Mouse (Mus musculus): ENCODE data around the gene Efna5.

DNA sequence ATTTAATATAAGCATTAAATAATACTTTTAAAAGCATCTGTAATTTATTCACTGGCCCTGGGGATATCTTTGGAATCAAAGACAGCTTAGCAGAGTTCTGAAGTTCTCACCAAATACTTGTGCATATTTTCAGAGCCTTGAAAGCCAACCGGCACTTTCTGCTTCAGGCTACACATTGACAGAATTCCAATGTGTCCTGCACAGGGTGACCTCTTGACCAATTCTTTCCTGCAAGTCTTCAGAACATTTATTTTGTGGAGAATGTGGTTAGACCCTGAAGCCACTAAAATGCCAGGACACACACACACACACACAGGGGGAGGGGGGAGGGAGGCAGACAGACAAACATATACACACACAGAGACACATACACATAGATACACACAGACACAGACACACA is 199.4 kb downstream of the Efna5 start:
- TF ChIP-seq POLR2A (IDR thresholded peaks at IDR 0.05; ENCODE audit: low read depth, low read length): no peak
- TF ChIP-seq USF1 (IDR thresholded peaks at IDR 0.05; ENCODE audit: low read depth, low read length): no peak

All from CH12.LX (cell line).